Mouse (Mus musculus): ENCODE results near the gene Ctnna2. TPM values are rescaled to one million over a fixed set of nuclear protein-coding genes. Genes with fewer than 3 reads are reported as not detected.

Gene Ctnna2
- polyA plus RNA-seq, 1 experiment from 2014 or later = 7.2 TPM

DNA sequence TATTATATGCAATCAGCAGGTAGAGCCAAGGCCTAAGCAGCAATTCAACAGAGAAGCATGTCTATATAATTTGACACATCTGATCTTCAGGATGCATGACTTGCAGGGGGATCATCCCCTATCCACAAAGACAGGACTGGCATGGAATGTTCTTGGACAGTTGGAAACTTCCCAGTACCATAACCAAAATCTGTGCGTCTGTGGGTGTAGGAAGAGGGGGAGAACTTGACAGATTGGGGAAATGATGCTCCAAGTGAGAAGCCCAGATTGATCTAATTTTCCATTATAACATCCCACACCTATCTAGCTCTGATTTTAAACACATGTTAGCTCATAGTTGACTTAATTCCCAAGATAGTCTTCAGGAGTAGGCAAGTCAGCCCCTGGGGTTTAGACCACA lies 968.5 kb downstream of the Ctnna2 start:
- Histone ChIP-seq H3K36me3 (ENCODE audit: control insufficient read depth, insufficient read depth, low read length) (no peaks in the 10 kb centered on the region), H3K9ac (ENCODE audit: low read length) (no peak overlapping the region), H3K4me2 (ENCODE audit: low read depth, low read length) (no peak overlapping the region), H3K4me1 (ENCODE audit: control insufficient read depth, insufficient read depth, low read length) (no peaks in the 10 kb centered on the region), H3K9me3 (replicated peaks; ENCODE audit: control insufficient read depth, low read length) (no peaks in the 10 kb centered on the region), H3K4me3 (replicated peaks; ENCODE audit: low read length) (no peak overlapping the region), H3K27ac (ENCODE audit: low read length) (no peak overlapping the region), H3K27me3 (ENCODE audit: control insufficient read depth, insufficient read depth, low read length) (no peaks in the 10 kb centered on the region)
- WGBS = 93% methylated on average over 1 of the region's 1 CpGs
- ATAC-seq (ENCODE audit: insufficient read depth, low FRiP score) = no peak

DNA sequence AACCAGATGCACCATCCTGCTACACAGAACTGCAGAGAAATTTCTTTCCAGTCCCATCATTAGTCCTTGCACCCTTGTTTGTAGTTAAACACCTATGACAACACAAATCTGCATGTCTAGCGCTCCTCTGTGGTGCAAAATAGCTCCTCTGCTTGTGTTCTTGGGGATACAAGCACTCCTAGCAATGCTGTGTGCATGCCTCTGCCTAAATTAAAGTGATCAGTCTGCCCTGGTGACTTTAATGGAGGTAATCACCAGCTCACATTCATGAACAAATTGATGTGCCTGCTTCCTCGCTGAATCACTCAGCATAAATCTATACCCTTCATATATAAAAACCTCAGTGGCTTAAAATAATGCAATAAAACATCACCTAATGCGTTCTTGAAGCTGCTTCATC lies 987.4 kb downstream of the Ctnna2 start:
- Histone ChIP-seq H3K4me2 (ENCODE audit: low read depth, low read length) (no peak overlapping the region), H3K9ac (ENCODE audit: low read length) (no peak overlapping the region), H3K36me3 (ENCODE audit: control insufficient read depth, insufficient read depth, low read length) (no peaks in the 10 kb centered on the region), H3K4me1 (ENCODE audit: control insufficient read depth, insufficient read depth, low read length) (no peaks in the 10 kb centered on the region), H3K27me3 (ENCODE audit: control insufficient read depth, insufficient read depth, low read length) (no peaks in the 10 kb centered on the region), H3K4me3 (replicated peaks; ENCODE audit: low read length) (no peak overlapping the region), H3K9me3 (replicated peaks; ENCODE audit: control insufficient read depth, low read length) (no peaks in the 10 kb centered on the region), H3K27ac (ENCODE audit: low read length) (no peak overlapping the region)
- ATAC-seq (ENCODE audit: insufficient read depth, low FRiP score) = no peak
- 76% methylated on average over 3 of the region's 3 CpGs for WGBS

DNA sequence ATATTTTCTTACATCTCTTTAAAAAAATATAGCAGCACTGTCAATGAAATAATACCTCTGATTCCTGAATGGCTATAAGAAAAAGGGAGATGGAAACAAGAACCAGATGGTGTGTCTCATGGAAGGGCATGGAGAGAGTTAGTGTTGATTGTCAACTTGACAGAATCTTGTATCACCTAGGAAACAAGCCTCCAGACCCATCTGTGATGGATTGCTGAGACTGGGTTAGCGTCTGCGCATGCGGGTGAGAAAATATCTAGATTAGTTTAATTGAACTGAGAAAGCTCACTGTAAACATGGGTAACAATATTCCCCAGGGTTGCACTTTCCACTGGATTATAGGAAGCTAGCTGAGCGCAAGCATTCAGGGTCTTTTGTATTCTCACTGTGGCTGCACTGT lies 994.7 kb downstream of the Ctnna2 start:
- ATAC-seq (ENCODE audit: insufficient read depth, low FRiP score) = no peak
- no peaks in the 10 kb centered on the region for H3K9me3 ChIP-seq (replicated peaks; ENCODE audit: control insufficient read depth, low read length)
- H3K27ac ChIP-seq (ENCODE audit: low read length) = no peak overlapping the region
- no peak overlapping the region for H3K9ac ChIP-seq (ENCODE audit: low read length)
- 49% methylated on average over 4 of the region's 4 CpGs for WGBS
- H3K4me1 ChIP-seq (ENCODE audit: control insufficient read depth, insufficient read depth, low read length) = no peaks in the 10 kb centered on the region
- no peaks in the 10 kb centered on the region for H3K27me3 ChIP-seq (ENCODE audit: control insufficient read depth, insufficient read depth, low read length)
- no peaks in the 10 kb centered on the region for H3K36me3 ChIP-seq (ENCODE audit: control insufficient read depth, insufficient read depth, low read length)
- H3K4me3 ChIP-seq (replicated peaks; ENCODE audit: low read length) = no peak overlapping the region
- H3K4me2 ChIP-seq (ENCODE audit: low read depth, low read length) = no peak overlapping the region

DNA sequence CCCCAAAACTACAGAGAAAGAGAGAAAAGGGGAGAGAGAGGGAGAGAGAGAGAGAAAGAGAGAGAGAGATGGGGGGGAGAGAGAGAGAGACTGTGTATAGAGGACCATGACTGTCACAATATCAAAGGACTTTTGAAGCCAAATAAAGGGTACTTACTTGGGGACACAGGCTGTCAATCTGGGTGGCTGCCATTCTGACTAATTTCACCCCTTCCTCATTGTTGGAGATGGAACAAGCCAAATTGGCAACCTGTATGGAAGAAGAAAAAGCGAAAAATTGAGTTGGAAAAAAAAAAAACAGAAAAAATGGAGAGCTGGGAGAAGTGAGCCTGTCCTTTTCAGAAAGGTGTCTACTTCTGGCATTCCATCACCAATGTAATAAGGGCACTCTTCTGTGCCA lies 997.8 kb downstream of the Ctnna2 start:
- 78% methylated on average over 1 of the region's 1 CpGs for WGBS
- H3K27me3 ChIP-seq (ENCODE audit: control insufficient read depth, insufficient read depth, low read length) = no peaks in the 10 kb centered on the region
- H3K4me2 ChIP-seq (ENCODE audit: low read depth, low read length) = no peak overlapping the region
- no peaks in the 10 kb centered on the region for H3K36me3 ChIP-seq (ENCODE audit: control insufficient read depth, insufficient read depth, low read length)
- H3K9ac ChIP-seq (ENCODE audit: low read length) = no peak overlapping the region
- no peak for ATAC-seq (ENCODE audit: insufficient read depth, low FRiP score)
- H3K4me1 ChIP-seq (ENCODE audit: control insufficient read depth, insufficient read depth, low read length) = 0 out of 2 replicates have a peak, but pooled peaks cover 5% of the 10 kb centered on the region
- H3K27ac ChIP-seq (ENCODE audit: low read length) = no peak overlapping the region
- H3K4me3 ChIP-seq (replicated peaks; ENCODE audit: low read length) = no peak overlapping the region
- H3K9me3 ChIP-seq (replicated peaks; ENCODE audit: control insufficient read depth, low read length) = no peaks in the 10 kb centered on the region

DNA sequence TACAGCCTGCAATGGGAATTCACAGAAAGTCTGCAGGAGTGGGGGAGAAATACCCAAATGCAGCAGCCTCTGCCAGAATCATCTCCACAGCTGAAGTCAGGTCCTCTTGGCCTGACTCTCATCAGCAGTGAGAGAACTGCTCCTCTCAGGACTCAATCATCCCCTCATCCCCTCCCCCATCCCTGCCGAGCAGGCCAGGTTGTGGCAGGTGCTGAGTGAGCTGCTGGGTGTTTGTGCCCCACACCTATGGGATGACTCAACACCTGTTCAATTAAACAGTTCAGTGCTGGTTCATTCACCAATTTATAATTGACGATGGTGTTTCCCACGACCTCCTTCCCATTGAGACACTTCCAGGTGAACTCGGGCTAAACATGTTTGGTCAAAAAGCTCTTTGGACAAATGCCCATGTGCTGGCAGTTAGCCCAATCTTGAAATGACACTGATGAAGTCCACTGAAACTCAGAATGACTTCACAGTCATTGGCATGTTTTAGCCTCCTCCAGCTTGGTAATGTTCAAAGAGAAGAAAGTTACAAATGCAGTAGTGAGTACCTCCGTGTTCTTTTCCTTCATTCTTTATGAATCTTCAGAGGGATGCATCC lies 1000.1 kb downstream of the Ctnna2 start:
- WGBS = 54% methylated on average over 5 of the region's 5 CpGs
- peak; percentile 73 for ATAC-seq (ENCODE audit: insufficient read depth, low FRiP score)
- no peaks in the 10 kb centered on the region for H3K36me3 ChIP-seq (ENCODE audit: control insufficient read depth, insufficient read depth, low read length)
- no peak overlapping the region for H3K4me2 ChIP-seq (ENCODE audit: low read depth, low read length)
- no peak overlapping the region for H3K27ac ChIP-seq (ENCODE audit: low read length)
- no peaks in the 10 kb centered on the region for H3K27me3 ChIP-seq (ENCODE audit: control insufficient read depth, insufficient read depth, low read length)
- H3K4me1 ChIP-seq (ENCODE audit: control insufficient read depth, insufficient read depth, low read length) = 0 out of 2 replicates have a peak, but pooled peaks cover 5% of the 10 kb centered on the region
- H3K4me3 ChIP-seq (replicated peaks; ENCODE audit: low read length) = no peak overlapping the region
- H3K9me3 ChIP-seq (replicated peaks; ENCODE audit: control insufficient read depth, low read length) = no peaks in the 10 kb centered on the region
- no peak overlapping the region for H3K9ac ChIP-seq (ENCODE audit: low read length)

DNA sequence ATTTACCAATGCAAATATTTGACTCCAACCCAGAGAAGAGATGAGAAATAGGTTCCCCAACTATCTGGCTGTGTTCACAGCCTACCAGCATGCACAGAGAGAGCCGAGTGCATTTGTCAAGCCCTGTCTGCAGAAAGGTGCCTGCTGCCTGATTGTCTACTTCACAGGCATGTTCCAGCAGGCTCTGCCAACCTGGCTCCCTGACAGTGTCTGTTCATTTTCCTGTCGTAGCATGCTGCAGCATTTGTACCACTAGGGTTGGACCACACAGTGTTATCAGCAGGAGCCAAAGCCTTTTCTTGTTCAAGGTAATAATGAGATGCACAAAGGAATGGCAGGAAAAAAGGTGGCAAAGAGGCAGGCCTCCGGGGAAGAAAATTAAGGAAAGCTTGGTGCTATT lies 1001.7 kb downstream of the Ctnna2 start:
- H3K4me3 ChIP-seq (replicated peaks; ENCODE audit: low read length) = no peak overlapping the region
- H3K4me1 ChIP-seq (ENCODE audit: control insufficient read depth, insufficient read depth, low read length) = 0 out of 2 replicates have a peak, but pooled peaks cover 5% of the 10 kb centered on the region
- H3K27me3 ChIP-seq (ENCODE audit: control insufficient read depth, insufficient read depth, low read length) = no peaks in the 10 kb centered on the region
- no peak overlapping the region for H3K9ac ChIP-seq (ENCODE audit: low read length)
- no peak overlapping the region for H3K4me2 ChIP-seq (ENCODE audit: low read depth, low read length)
- H3K27ac ChIP-seq (ENCODE audit: low read length) = peak overlapping the region; percentile 64; the same call in 1 of the 2 replicates
- WGBS = 12% methylated on average over 3 of the region's 3 CpGs
- no peaks in the 10 kb centered on the region for H3K36me3 ChIP-seq (ENCODE audit: control insufficient read depth, insufficient read depth, low read length)
- ATAC-seq (ENCODE audit: insufficient read depth, low FRiP score) = peak; percentile 72; the same call in 1 of the 2 replicates
- no peaks in the 10 kb centered on the region for H3K9me3 ChIP-seq (replicated peaks; ENCODE audit: control insufficient read depth, low read length)

DNA sequence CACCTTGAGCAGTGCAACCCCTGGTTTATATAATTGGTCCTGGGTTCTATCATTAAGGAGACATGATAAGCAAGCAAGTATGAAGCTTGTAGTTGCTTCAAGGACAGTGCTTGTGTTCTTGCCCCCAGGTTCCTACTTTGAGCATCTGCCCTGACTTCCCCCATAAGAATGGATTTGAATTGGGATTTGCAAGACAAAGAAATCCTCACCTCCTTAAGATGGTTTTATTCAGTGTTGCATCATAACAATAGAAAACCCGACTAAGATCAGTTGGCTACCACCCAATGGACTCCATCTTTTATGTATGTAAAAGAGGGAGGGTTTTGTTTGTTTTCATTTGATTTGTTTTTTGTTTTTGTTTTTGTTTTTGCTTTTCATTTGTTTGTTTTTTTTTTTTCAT lies 1005.2 kb downstream of the Ctnna2 start:
- Histone ChIP-seq H3K4me2 (ENCODE audit: low read depth, low read length) (no peak overlapping the region), H3K36me3 (ENCODE audit: control insufficient read depth, insufficient read depth, low read length) (no peaks in the 10 kb centered on the region), H3K9ac (ENCODE audit: low read length) (no peak overlapping the region), H3K27me3 (ENCODE audit: control insufficient read depth, insufficient read depth, low read length) (no peaks in the 10 kb centered on the region), H3K4me3 (replicated peaks; ENCODE audit: low read length) (no peak overlapping the region), H3K9me3 (replicated peaks; ENCODE audit: control insufficient read depth, low read length) (no peaks in the 10 kb centered on the region), H3K27ac (ENCODE audit: low read length) (no peak overlapping the region), H3K4me1 (ENCODE audit: control insufficient read depth, insufficient read depth, low read length) (0 out of 2 replicates have a peak, but pooled peaks cover 5% of the 10 kb centered on the region)
- no peak for ATAC-seq (ENCODE audit: insufficient read depth, low FRiP score)
- 75% methylated on average over 1 of the region's 1 CpGs for WGBS

DNA sequence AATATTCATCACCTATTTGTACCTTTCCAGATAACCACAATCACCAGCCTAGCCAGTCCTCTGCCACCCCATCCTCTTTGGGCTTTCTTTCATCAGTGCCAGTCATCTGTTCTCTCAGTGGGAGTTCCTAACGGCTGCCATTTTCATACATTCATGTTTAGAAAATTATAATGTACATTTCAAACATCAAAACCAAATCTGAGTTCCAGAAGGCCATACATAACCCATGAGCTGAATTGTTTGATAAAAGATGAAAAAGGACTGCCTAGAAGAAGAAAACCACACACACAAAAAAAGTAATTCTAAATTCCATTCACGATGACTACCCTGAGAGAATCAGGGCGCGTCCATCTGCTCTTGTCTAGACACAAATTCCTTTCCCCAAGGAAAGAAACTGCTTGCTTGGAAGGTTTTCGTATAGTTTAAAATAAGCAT lies 1014.5 kb downstream of the Ctnna2 start:
- Histone ChIP-seq H3K9me3 (replicated peaks; ENCODE audit: control insufficient read depth, low read length) (no peaks in the 10 kb centered on the region), H3K27ac (ENCODE audit: low read length) (no peak overlapping the region), H3K4me2 (ENCODE audit: low read depth, low read length) (no peak overlapping the region), H3K4me1 (ENCODE audit: control insufficient read depth, insufficient read depth, low read length) (no peaks in the 10 kb centered on the region), H3K9ac (ENCODE audit: low read length) (no peak overlapping the region), H3K36me3 (ENCODE audit: control insufficient read depth, insufficient read depth, low read length) (no peaks in the 10 kb centered on the region), H3K27me3 (ENCODE audit: control insufficient read depth, insufficient read depth, low read length) (no peaks in the 10 kb centered on the region), H3K4me3 (replicated peaks; ENCODE audit: low read length) (no peak overlapping the region)
- 66% methylated on average over 5 of the region's 5 CpGs for WGBS
- no peak for ATAC-seq (ENCODE audit: insufficient read depth, low FRiP score)

DNA sequence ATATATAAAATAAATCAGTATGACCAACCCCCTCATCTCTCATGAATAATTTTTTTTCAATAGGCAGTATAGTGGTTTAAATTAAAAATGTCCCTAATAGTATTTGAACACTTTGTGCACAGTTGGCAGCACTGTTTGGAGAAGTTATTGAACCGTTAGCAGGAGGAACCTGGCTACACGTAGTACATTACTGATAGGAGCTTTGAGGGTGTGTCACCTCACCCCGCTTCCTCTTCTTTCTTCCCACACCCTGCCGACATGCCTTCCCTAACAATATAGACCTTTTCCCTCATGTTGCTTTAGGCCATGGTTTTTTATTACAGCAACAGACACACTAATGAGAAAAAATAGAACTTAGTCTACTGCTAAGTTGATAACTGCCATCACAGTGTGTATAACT lies 1071.4 kb downstream of the Ctnna2 start:
- Histone ChIP-seq H3K4me3 (replicated peaks; ENCODE audit: low read length) (no peak overlapping the region), H3K4me1 (ENCODE audit: control insufficient read depth, insufficient read depth, low read length) (no peaks in the 10 kb centered on the region), H3K27me3 (ENCODE audit: control insufficient read depth, insufficient read depth, low read length) (no peaks in the 10 kb centered on the region), H3K9me3 (replicated peaks; ENCODE audit: control insufficient read depth, low read length) (no peaks in the 10 kb centered on the region), H3K4me2 (ENCODE audit: low read depth, low read length) (no peak overlapping the region), H3K27ac (ENCODE audit: low read length) (no peak overlapping the region), H3K36me3 (ENCODE audit: control insufficient read depth, insufficient read depth, low read length) (no peaks in the 10 kb centered on the region), H3K9ac (ENCODE audit: low read length) (no peak overlapping the region)
- ATAC-seq (ENCODE audit: insufficient read depth, low FRiP score) = no peak
- WGBS = 71% methylated on average over 4 of the region's 4 CpGs

All from stomach, embryonic 16.5 days (tissue).